In genomic region chr10:99176911-99177310, GRCm38 (mm10) we compare ENCODE assay signal across 22 mouse cellular contexts. TPM values are rescaled to one million over a fixed set of nuclear protein-coding genes. Genes with fewer than 3 reads are reported as not detected.
"Had no signal": no experiment of that assay in that cellular context is flagged by ENCODE, and none has a peak within 500 bp of the region (broad histone marks: within the 10 kb centered on the region; RNA-seq: fewer than 3 reads in every experiment).

No protein-coding gene starts in this region.

- H3K9me3 ChIP-seq: neural tube, embryonic 13.5 days; neural tube, embryonic 15.5 days; stomach, embryonic 15.5 days had no signal

- H3K4me3 ChIP-seq: neural tube, embryonic 13.5 days; neural tube, embryonic 15.5 days; stomach, embryonic 15.5 days had no signal

- DNase-seq: retina, postnatal 1 day; right cerebral cortex, adult 18-20 months; right cerebral cortex, postnatal 14 days; right cerebral cortex, postnatal 25 days; right cerebral cortex, postnatal 4 days; spleen, adult 18-20 months; thymus, adult 18-20 months; thymus, adult 2 months; thymus, postnatal 14 days; thymus, postnatal 36 days; thymus, postnatal 4 days had no signal

- H3K4me2 ChIP-seq: neural tube, embryonic 13.5 days; neural tube, embryonic 15.5 days; stomach, embryonic 15.5 days had no signal

- H3K36me3 ChIP-seq: neural tube, embryonic 15.5 days; stomach, embryonic 15.5 days had no signal

- H3K9ac ChIP-seq: neural tube, embryonic 13.5 days; neural tube, embryonic 15.5 days; stomach, embryonic 15.5 days had no signal

- H3K27me3 ChIP-seq: neural tube, embryonic 13.5 days; neural tube, embryonic 15.5 days; stomach, embryonic 15.5 days had no signal

- H3K27ac ChIP-seq: neural tube, embryonic 13.5 days; neural tube, embryonic 15.5 days; stomach, embryonic 15.5 days; stomach, postnatal 0 days had no signal

RNA-seq across cellular contexts. Expression of gene Phxr2, which starts 50.8 kb away (rescaled TPM):
- polyA plus RNA-seq: neural tube, embryonic 13.5 days; neural tube, embryonic 14.5 days; neural tube, embryonic 15.5 days; small intestine, adult 2 months; spleen, adult 2 months; stomach, embryonic 14.5 days; stomach, embryonic 15.5 days; stomach, embryonic 16.5 days; stomach, postnatal 0 days; testis, adult 2 months; urinary bladder, adult 2 months had no signal
